Mouse (Mus musculus) limb, embryonic 11.5 days (tissue): ENCODE measurements at regions not wholly inside any gene's neighbourhood (a gene's known extent, or its start where the extent isn't known, plus 50 kb on each side); places are given as distances from the start of the nearest gene placed in this dataset.

Source experiments
- ATAC-seq: fragments of 200-750 bp; cut with Nextera tagmentation; 2 replicates; pipeline ENCODE4 v1.8.0; 2017; ENCODE audit warnings: low read depth; ENCODE audit not compliant: insufficient number of reproducible peaks, low FRiP score, low TSS enrichment
- DNase-seq: peaks from one replicate; pipeline ENCODE4 v3.0.0-alpha.2; 2015; ENCODE audit warnings: low spot score
- H3K27ac ChIP-seq: fragments of 300-500 bp; sonication (generic); replicated peaks from 2 replicates; pipeline ENCODE4 v1.5.1; 2014; ENCODE audit warnings: low read depth, mild to moderate bottlenecking, low read length
- H3K27me3 ChIP-seq: fragments of 300-500 bp; sonication (generic); 2 replicates; pipeline ENCODE4 v1.6.1; 2014; ENCODE audit warnings: mild to moderate bottlenecking, low read length, mixed read lengths; ENCODE audit not compliant: control insufficient read depth, insufficient read depth
- H3K36me3 ChIP-seq: fragments of 300-500 bp; sonication (generic); 2 replicates; pipeline ENCODE4 v1.6.1; 2014; ENCODE audit warnings: mild to moderate bottlenecking, low read length, moderate library complexity, mixed read lengths; ENCODE audit not compliant: control insufficient read depth, insufficient read depth
- H3K4me1 ChIP-seq: fragments of 300-500 bp; sonication (generic); 2 replicates; pipeline ENCODE4 v1.6.1; 2014; ENCODE audit warnings: low read length, mixed read lengths; ENCODE audit not compliant: control insufficient read depth, insufficient read depth
- H3K4me2 ChIP-seq: fragments of 300-500 bp; sonication (generic); 2 replicates; pipeline ENCODE4 v1.6.1; 2014; ENCODE audit warnings: low read depth, mild to moderate bottlenecking, moderate library complexity; ENCODE audit not compliant: severe bottlenecking
- H3K4me3 ChIP-seq: fragments of 300-500 bp; sonication (generic); 2 replicates; pipeline ENCODE4 v1.5.1; 2014; ENCODE audit warnings: low read depth, low read length
- H3K9ac ChIP-seq: fragments of 300-500 bp; sonication (generic); 2 replicates; pipeline ENCODE4 v1.6.1; 2014; ENCODE audit warnings: mild to moderate bottlenecking, low read length
- H3K9me3 ChIP-seq: fragments of 300-500 bp; sonication (generic); 2 replicates; pipeline ENCODE4 v1.6.1; 2016; ENCODE audit warnings: low read length; ENCODE audit not compliant: control insufficient read depth
- WGBS: fragments of 180-500 bp; shearing (Covaris S2); extraction: QIAGEN DNeasy Blood & Tissue Kit; methylation state at CpG from one replicate; pipeline ENCODE4 v1.1.7; 2014; 5-methylcytosine and 5-hydroxymethylcytosine counted together

DNA sequence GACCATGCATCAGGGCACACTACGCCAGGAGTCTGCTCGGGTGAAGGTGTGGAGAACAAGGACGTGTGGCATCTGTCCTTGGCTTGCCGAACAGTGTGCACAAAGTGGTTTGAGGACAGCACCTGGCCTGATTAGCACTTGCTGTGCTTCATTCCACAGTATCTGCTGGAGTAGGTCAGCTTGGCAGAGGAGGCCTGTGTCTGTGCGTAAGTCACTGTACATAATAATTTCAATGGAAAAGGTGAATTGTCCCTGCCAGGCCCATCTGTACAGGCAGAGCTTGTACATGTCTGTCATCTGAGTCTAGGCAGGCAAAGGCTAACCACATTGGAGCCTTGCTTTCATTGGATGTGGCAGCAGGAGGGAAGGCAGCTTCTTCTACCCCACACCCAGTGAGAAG is 979.5 kb upstream of the Car8 start:
- no peaks in the 10 kb centered on the region for H3K36me3 ChIP-seq
- ATAC-seq (no peak), DNase-seq (no peak)
- WGBS, result 87% methylated on average over 5 of the region's 5 CpGs
- no peak overlapping the region for H3K4me2 ChIP-seq
- no peaks in the 10 kb centered on the region for H3K27me3 ChIP-seq
- no peak overlapping the region for H3K9ac ChIP-seq
- H3K4me1 ChIP-seq, result no peaks in the 10 kb centered on the region
- no peak overlapping the region for H3K4me3 ChIP-seq
- no peaks in the 10 kb centered on the region for H3K9me3 ChIP-seq
- H3K27ac ChIP-seq, result no peak overlapping the region

GRCm38 (mm10) chr4:9208606-9209005 is 969.8 kb upstream of the Car8 start:
- H3K4me1 ChIP-seq, result no peaks in the 10 kb centered on the region
- H3K27me3 ChIP-seq, result no peaks in the 10 kb centered on the region
- H3K9ac ChIP-seq, result no peak overlapping the region
- DNase-seq (no peak), ATAC-seq (no peak)
- H3K9me3 ChIP-seq, result no peaks in the 10 kb centered on the region
- WGBS, result 86% methylated on average over 2 of the region's 2 CpGs
- no peak overlapping the region for H3K4me3 ChIP-seq
- no peak overlapping the region for H3K27ac ChIP-seq
- no peaks in the 10 kb centered on the region for H3K36me3 ChIP-seq
- H3K4me2 ChIP-seq, result no peak overlapping the region

DNA sequence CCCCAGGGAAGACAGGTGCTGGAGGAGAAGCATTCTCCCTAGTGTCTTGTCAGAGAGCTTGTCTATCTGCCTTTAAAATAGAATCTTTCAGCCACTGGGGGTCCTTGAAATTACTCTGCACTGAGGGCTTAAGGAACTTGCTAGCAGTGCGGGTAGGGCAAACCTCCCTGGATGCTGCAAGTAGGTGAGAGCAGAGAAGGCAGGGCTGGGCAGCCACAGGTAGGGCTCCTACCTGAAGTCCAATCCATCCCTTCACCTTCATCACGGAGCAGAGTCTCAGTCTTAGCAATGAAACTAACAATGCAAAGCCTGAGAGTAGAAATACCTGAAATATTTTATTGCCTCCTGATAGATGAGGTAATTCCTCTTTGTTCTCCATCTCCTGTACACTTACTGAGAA is 961.2 kb upstream of the Car8 start:
- Histone ChIP-seq H3K4me3 (no peak overlapping the region), H3K4me2 (no peak overlapping the region), H3K36me3 (no peaks in the 10 kb centered on the region), H3K4me1 (no peaks in the 10 kb centered on the region), H3K9me3 (no peaks in the 10 kb centered on the region), H3K27me3 (no peaks in the 10 kb centered on the region), H3K27ac (no peak overlapping the region), H3K9ac (no peak overlapping the region)
- 82% methylated on average over 2 of the region's 2 CpGs for WGBS
- no peak for DNase-seq
- ATAC-seq, result no peak

GRCm38 (mm10) chr4:9196435-9196834 is 957.6 kb upstream of the Car8 start:
- no peak overlapping the region for H3K4me3 ChIP-seq
- H3K9me3 ChIP-seq, result no peaks in the 10 kb centered on the region
- no peaks in the 10 kb centered on the region for H3K36me3 ChIP-seq
- ATAC-seq (no peak), DNase-seq (no peak)
- no peaks in the 10 kb centered on the region for H3K4me1 ChIP-seq
- no peaks in the 10 kb centered on the region for H3K27me3 ChIP-seq
- no peak overlapping the region for H3K27ac ChIP-seq
- H3K9ac ChIP-seq, result no peak overlapping the region
- 58% methylated on average over 4 of the region's 4 CpGs for WGBS
- H3K4me2 ChIP-seq, result no peak overlapping the region

- Histone ChIP-seq H3K27ac (no peak overlapping the region), H3K4me3 (no peak overlapping the region), H3K4me2 (no peak overlapping the region), H3K9ac (no peak overlapping the region), H3K9me3 (no peaks in the 10 kb centered on the region), H3K4me1 (no peaks in the 10 kb centered on the region), H3K27me3 (no peaks in the 10 kb centered on the region), H3K36me3 (no peaks in the 10 kb centered on the region)
- DNase-seq (no peak), ATAC-seq (no peak)
- WGBS, result 78% methylated on average over 6 of the region's 6 CpGs
Measured at GRCm38 (mm10) chr4:9193121-9193520, 954.3 kb upstream of the Car8 start.

- Histone ChIP-seq H3K9ac (no peak overlapping the region), H3K36me3 (no peaks in the 10 kb centered on the region), H3K9me3 (no peaks in the 10 kb centered on the region), H3K27me3 (no peaks in the 10 kb centered on the region), H3K27ac (no peak overlapping the region), H3K4me1 (no peaks in the 10 kb centered on the region; the same call in 1 of the 2 replicates), H3K4me3 (no peak overlapping the region), H3K4me2 (peak overlapping the region; percentile 33; the same call in 1 of the 2 replicates)
- DNase-seq (peak; percentile 32), ATAC-seq (no peak)
- 17% methylated on average over 14 of the region's 14 CpGs for WGBS
Measured at GRCm38 (mm10) chr4:9185156-9185875, 946.5 kb upstream of the Car8 start.

DNA sequence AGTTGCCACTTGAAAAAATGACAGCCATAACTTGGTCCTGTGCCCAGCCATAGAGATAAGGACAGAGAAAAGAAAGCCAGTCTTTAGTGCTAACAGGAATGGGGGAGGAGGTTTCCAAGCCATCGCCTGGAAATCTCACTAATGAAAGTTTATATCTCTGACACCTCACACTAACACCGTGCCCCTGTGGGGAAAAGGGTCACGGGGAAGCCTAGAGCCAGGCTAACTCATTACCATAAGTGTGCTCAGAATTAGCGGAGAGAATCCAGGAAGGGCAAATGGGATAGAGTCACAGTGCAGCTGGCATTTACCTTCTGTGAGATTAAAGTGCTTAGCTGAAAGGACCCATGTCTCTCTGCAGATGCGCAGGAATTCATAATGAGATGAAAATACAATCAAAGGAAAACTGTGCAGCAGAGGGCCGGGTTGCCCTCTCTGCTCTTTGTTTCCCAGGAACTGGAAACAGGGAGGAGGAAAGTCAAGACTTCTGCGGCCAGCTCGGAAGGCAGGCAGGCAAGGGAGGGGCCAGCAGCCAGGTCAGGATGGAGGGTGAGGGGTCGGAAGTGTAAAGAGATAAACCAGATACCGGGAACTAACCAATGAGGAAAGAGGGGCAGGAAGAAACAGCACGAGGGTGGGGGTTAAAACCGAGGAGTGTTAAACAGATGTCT is 945.7 kb upstream of the Car8 start:
- DNase-seq (peak; percentile 54), ATAC-seq (peak; percentile 81; the same call in 1 of the 2 replicates)
- Histone ChIP-seq H3K4me3 (no peak overlapping the region), H3K4me1 (no peaks in the 10 kb centered on the region; the same call in 1 of the 2 replicates), H3K36me3 (no peaks in the 10 kb centered on the region), H3K9me3 (no peaks in the 10 kb centered on the region), H3K4me2 (peak overlapping the region; percentile 33), H3K27me3 (no peaks in the 10 kb centered on the region), H3K9ac (no peak overlapping the region), H3K27ac (no peak overlapping the region)
- under 1% methylated on average over 12 of the region's 12 CpGs for WGBS

DNA sequence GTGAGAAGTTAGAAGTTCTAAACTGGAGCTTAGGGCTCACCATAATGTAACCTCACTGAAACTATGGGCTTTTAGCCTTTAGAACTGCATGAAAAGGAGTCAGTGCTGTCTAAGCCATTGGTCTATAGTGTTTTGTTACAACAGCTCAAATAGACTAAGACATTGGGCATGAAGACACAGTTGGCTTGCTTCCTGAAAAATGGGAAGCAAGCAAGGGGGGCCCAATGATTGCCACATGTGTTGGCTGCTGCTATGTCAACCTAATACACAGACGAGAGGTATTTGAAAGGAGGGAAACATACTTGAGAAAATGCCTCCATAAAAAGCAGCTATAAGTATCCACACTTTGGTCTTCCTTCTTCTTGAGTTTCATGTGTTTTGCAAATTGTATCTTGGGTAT is 935.5 kb upstream of the Car8 start:
- H3K9me3 ChIP-seq, result no peaks in the 10 kb centered on the region
- H3K4me2 ChIP-seq, result no peak overlapping the region
- no peaks in the 10 kb centered on the region for H3K36me3 ChIP-seq
- ATAC-seq (no peak), DNase-seq (no peak)
- WGBS, result 79% methylated on average over 1 of the region's 1 CpGs
- no peak overlapping the region for H3K4me3 ChIP-seq
- no peak overlapping the region for H3K9ac ChIP-seq
- H3K27ac ChIP-seq, result no peak overlapping the region
- H3K27me3 ChIP-seq, result no peaks in the 10 kb centered on the region
- H3K4me1 ChIP-seq, result no peaks in the 10 kb centered on the region
